Mouse (Mus musculus) G1E (cell line): ENCODE results near the gene Cplx3. TPM values are rescaled to one million over a fixed set of nuclear protein-coding genes. Genes with fewer than 3 reads are reported as not detected.

Source experiments
- ATAC-seq: 2 replicates; pipeline ENCODE4 v1.8.0; 2016; ENCODE audit warnings: mild to moderate bottlenecking; ENCODE audit not compliant: insufficient number of reproducible peaks, poor library complexity, low FRiP score, severe bottlenecking; ENCODE audit errors: extremely low read depth
- DNase-seq: peaks from one replicate; pipeline ENCODE4 v3.0.0; 2012; ENCODE audit warnings: low spot score
- H3K27me3 ChIP-seq: 2 replicates; pipeline ENCODE4 v1.6.1; 2012; ENCODE audit warnings: mild to moderate bottlenecking, low read length, inconsistent platforms; ENCODE audit not compliant: insufficient read depth
- H3K36me3 ChIP-seq: replicated peaks from 2 replicates; pipeline ENCODE3; 2012; ENCODE audit warnings: mild to moderate bottlenecking, inconsistent platforms
- H3K4me1 ChIP-seq: 2 replicates; pipeline ENCODE4 v1.6.1; 2012; ENCODE audit warnings: low read depth, low read length, inconsistent platforms, mixed read lengths; ENCODE audit not compliant: insufficient read depth
- H3K4me3 ChIP-seq: 2 replicates; pipeline ENCODE4 v1.5.1; 2012; ENCODE audit warnings: low read depth, mild to moderate bottlenecking, inconsistent platforms, low read length, moderate library complexity, mixed read lengths
- H3K9me3 ChIP-seq: replicated peaks from 2 replicates; pipeline ENCODE4 v1.6.1; 2012; ENCODE audit warnings: inconsistent platforms
- CTCF ChIP-seq: IDR thresholded peaks from 2 replicates; pipeline ENCODE4 v1.5.1; 2012; ENCODE audit warnings: low read depth, low read length, inconsistent platforms, mixed read lengths
- GATA1 ChIP-seq: IDR thresholded peaks from 2 replicates; pipeline ENCODE4 v1.6.1; 2012; ENCODE audit warnings: borderline replicate concordance, low read length, inconsistent platforms, mixed read lengths
- GATA2 ChIP-seq: IDR thresholded peaks from 2 replicates; pipeline ENCODE4 v1.6.1; 2012; ENCODE audit warnings: low read depth, low read length, inconsistent platforms, borderline replicate concordance
- POLR2AphosphoS5 ChIP-seq: IDR thresholded peaks from 2 replicates; pipeline ENCODE4 v1.6.1; 2012; ENCODE audit warnings: low read depth, low read length, inconsistent platforms; ENCODE audit not compliant: insufficient replicate concordance
- TAL1 ChIP-seq: conservative IDR thresholded peaks from 2 replicates; pipeline ENCODE4 v1.6.1; 2012; ENCODE audit warnings: low read depth, low read length, inconsistent platforms, mixed read lengths
- polyA plus RNA-seq: library from polyadenylated mRNA; stranded (reverse); fragments of >175 nt; gene quantifications from 2 replicates; pipeline ENCODE4 v1.2.3, GENCODE M21; 2012
- total RNA-seq, 2 experiments: library from RNA; stranded (forward) in 1 of 2; stranded (reverse) in 1 of 2; fragments of 200-1000 nt in 1 of 2; fragments of >200 nt in 1 of 2; fragmentation: Nextera tagmentation in 1 of 2; gene quantifications; 2 replicates each; pipeline ENCODE4 v1.2.3; 2014 to 2017

The Cplx3 gene
- total and polyA plus RNA-seq, 3 experiments: 0.11 TPM; not detected in 2

- Histone ChIP-seq H3K4me1 (peaks cover 26% of the 10 kb centered on the region), H3K27me3 (peaks cover 28% of the 10 kb centered on the region), H3K36me3 (peaks cover 24% of the 10 kb centered on the region), H3K4me3 (no peak overlapping the region), H3K9me3 (no peaks in the 10 kb centered on the region)
- TF ChIP-seq GATA2 (no peak), GATA1 (no peak), TAL1 (no peak)
- ATAC-seq (no peak), DNase-seq (no peak)
Observed at GRCm38 (mm10) chr9:57598851-57599563, 7.1 kb downstream of the Cplx3 start.

- TF ChIP-seq TAL1 (no peak), POLR2AphosphoS5 (no peak), CTCF (no peak), GATA1 (no peak), GATA2 (no peak)
- no peak overlapping the region for H3K4me3 ChIP-seq
- H3K36me3 ChIP-seq: peaks cover 35% of the 10 kb centered on the region
- peaks cover 29% of the 10 kb centered on the region for H3K4me1 ChIP-seq
- DNase-seq (no peak), ATAC-seq (no peak)
- no peaks in the 10 kb centered on the region for H3K9me3 ChIP-seq
- H3K27me3 ChIP-seq: peaks cover 24% of the 10 kb centered on the region
Observed at GRCm38 (mm10) chr9:57597929-57598382, 8.1 kb downstream of the Cplx3 start.

- TF ChIP-seq GATA1: no peak
- TF ChIP-seq CTCF: no peak
- no peak for TF ChIP-seq POLR2AphosphoS5
- no peak for TF ChIP-seq GATA2
- TF ChIP-seq TAL1: no peak
- Histone ChIP-seq H3K4me1 (peaks cover 29% of the 10 kb centered on the region), H3K27me3 (peaks cover 22% of the 10 kb centered on the region), H3K36me3 (peaks cover 42% of the 10 kb centered on the region), H3K4me3 (no peak overlapping the region), H3K9me3 (no peaks in the 10 kb centered on the region)
- ATAC-seq (no peak), DNase-seq (no peak)
Observed at GRCm38 (mm10) chr9:57597265-57597664, 8.8 kb downstream of the Cplx3 start.

GRCm38 (mm10) chr9:57594174-57594509 lies 11.9 kb downstream of the Cplx3 start:
- ATAC-seq (no peak), DNase-seq (no peak)
- H3K27me3 ChIP-seq: peaks cover 8% of the 10 kb centered on the region
- peaks cover 21% of the 10 kb centered on the region for H3K4me1 ChIP-seq
- TF ChIP-seq TAL1 (no peak), CTCF (no peak), GATA2 (no peak), GATA1 (no peak), POLR2AphosphoS5 (no peak)
- H3K9me3 ChIP-seq: no peaks in the 10 kb centered on the region
- no peak overlapping the region for H3K4me3 ChIP-seq
- H3K36me3 ChIP-seq: peaks cover 62% of the 10 kb centered on the region

DNA sequence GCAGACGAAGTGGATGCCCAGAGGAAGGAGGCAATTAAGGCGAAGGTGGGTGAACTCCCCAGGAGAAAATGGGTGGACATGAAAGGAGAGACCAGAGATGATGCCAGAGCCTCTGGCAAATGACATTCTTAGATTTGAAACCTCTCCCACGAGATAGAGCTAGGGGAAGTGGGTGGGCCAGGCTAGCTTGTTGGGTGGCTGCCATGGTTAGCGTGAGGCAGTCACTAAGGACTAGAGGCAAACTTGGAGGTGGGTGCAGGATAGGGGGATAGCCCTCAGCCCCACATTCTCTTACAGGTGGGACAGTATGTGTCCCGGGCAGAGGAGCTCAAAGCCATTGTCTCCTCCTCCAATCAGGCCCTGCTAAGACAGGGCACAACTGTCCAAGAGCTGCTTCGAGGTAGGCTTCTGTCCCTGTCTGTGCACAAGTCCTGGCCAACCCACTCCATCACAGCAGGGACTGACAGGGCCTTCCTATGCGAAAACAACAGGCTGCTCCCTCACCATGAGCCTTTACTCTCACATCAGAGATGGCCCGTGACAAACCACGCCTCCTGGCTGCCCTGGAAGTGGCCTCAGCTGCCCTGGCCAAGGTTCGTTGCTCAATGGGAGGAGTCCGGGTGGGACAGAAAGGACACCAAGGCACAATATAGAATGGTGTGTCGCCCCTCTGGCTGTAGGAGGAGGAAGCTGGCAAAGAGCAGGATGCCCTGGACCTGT lies 12.5 kb downstream of the Cplx3 start:
- Histone ChIP-seq H3K9me3 (no peaks in the 10 kb centered on the region), H3K36me3 (peaks cover 65% of the 10 kb centered on the region), H3K27me3 (peaks cover 4% of the 10 kb centered on the region; the same call in 1 of the 2 replicates), H3K4me3 (no peak overlapping the region), H3K4me1 (peaks cover 24% of the 10 kb centered on the region)
- no peak for TF ChIP-seq CTCF
- no peak for TF ChIP-seq GATA2
- no peak for TF ChIP-seq TAL1
- no peak for TF ChIP-seq GATA1
- TF ChIP-seq POLR2AphosphoS5: no peak
- DNase-seq: no peak
- ATAC-seq: no peak

DNA sequence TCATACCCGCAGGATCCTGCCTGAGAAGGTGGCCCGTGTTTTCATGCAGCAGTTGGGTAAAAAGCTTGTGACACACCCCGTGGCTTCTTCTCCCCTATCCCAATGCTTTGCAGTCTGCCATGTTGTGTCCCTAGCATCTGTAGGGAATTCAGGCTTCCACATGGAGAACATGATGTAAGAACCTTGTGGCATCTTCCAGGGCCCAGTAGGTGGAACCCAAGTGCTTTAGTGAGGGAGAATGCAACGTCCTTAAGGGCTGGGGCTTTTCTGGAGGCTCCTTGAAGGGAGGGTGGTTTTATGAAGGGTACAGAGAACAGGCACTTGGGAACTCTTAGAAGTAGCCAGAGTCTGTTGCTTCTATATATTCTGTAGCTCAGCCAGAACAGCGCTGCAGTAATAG lies 15.4 kb downstream of the Cplx3 start:
- H3K9me3 ChIP-seq: no peaks in the 10 kb centered on the region
- no peak overlapping the region for H3K4me3 ChIP-seq
- TF ChIP-seq CTCF (no peak), GATA2 (no peak), POLR2AphosphoS5 (no peak), TAL1 (no peak), GATA1 (no peak)
- DNase-seq: no peak
- no peak for ATAC-seq
- H3K4me1 ChIP-seq: peaks cover 29% of the 10 kb centered on the region
- H3K27me3 ChIP-seq: no peaks in the 10 kb centered on the region
- H3K36me3 ChIP-seq: peaks cover 80% of the 10 kb centered on the region
